Mouse (Mus musculus): ENCODE data around the gene Stip1.
A peak's percentile ranks its signal among the peaks of the same experiment; 100 is the strongest.

The Stip1 gene

DNA sequence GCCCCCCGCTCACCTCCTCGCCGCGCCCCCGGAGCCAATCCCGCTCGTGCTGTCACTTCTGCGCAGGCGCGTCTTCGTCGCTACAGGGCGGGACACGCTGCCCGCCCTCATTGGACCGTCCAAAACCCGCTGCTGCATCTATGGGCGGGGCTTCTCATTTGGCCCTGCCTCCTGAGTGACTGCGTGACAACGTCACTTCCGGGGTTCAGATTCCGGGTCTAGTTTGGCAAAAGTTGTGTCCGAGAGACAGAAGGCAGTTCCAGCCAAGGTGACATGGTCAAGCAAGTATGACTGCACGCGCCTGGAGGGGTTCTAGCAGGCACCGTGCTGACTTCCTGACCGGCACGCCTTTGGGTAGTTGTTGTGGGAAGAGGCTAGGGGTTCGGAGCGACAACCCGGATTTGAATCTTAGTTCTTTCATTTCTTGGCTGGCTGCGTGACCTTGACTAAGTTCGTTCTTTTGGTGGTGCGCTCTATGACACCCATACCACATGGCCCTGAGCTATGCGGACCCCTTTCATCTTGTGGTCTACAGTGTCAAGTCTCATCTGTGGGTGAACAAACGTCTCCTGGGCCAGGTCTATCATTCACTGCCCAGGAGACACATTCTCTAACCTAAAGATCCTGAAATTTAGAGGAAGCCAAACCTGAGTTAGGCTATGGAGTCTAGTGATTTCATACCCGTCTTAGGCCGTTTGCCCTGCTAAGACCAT lies 59.2 kb downstream of the Stip1 start, which contains the start of gene Fkbp2:
Gene Fkbp2 (minus strand): TSS at position 121 of the 713 bp plus-strand sequence.
- peak; percentile 98 for DNase-seq

DNA sequence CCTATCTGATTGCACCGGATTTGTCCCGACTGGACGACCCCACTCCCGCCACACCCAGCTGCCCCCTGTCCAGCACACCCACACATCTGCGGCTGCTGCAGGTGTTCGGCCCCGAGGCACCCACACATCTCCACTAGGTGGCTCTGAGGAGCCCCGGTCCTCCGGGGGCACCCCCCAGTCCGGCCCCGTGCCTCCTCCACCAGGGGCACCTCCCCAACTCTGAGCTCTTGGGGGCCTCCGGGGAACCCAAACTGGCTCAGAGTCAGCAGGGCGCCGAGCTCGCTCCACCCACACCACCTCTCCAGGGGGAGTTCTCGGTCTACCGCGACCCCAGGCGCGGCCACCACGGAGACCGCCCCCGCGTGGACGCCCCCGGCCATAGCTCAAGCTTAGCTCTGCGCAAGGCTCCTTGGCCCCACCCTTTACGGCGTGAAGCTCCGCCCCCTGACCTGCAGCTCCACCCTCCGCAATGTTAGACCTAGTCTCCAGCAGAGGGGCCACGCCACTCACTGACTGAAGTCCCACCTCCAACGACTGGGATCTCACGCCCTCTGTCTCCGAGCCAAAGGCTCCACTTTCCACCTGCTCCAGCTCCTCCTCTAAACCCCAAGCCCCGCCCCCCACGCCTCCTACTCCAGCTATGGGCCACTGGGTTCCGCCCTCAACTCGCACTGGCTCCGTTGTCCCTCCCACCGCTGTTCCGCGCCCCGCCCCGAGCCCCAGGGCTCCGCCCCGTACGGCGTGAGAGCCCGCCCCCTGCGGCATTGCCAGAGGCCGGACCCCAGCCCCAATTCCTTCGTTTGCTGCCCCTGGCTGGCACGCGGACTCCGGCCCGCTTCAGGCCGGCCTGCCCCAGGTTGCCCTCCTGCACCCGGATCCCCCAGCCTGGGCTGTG lies 60.0 kb downstream of the Stip1 start:
- peak; percentile 100 for DNase-seq

DNA sequence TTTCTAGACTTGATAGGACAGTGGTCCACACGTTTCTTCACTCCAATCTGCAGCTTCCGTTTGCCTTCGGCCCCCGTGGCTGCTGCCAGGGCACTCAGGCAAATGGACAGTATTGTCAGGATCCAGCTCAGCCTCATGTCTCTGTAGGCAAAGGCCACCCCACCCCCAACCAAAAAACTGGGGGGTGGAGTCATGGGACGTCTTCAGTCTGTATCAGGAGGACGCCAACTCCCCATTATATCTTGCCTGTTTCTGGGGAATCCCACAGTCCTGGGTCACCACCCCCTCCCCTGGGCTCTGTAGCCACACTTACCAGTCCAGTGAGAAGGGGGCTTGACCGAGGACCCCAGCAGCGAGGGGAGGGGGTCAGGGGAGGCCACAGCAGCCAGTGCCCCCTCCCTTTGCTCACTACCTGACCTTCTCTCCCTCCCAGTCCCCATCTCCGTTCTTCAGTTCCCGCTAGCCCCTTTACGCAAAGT lies 60.7 kb downstream of the Stip1 start:
- DNase-seq, result no peak

DNA sequence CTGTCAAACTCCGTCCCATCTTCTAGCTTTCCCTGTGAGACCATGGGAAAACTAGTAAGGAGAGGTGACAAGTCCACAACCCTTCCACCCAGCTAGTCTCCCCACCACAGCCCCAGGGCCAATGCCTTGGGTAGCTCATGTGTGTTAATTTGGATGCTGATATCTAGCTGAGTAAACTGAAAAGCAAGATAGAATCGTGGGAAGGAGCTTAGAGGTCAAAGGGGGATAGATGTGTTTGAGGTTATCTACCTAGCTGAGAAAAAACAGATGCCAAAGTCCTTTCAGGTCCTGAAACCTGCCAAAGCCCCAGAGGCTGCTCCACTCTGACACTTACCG lies 61.2 kb downstream of the Stip1 start:
- DNase-seq, result no peak

DNA sequence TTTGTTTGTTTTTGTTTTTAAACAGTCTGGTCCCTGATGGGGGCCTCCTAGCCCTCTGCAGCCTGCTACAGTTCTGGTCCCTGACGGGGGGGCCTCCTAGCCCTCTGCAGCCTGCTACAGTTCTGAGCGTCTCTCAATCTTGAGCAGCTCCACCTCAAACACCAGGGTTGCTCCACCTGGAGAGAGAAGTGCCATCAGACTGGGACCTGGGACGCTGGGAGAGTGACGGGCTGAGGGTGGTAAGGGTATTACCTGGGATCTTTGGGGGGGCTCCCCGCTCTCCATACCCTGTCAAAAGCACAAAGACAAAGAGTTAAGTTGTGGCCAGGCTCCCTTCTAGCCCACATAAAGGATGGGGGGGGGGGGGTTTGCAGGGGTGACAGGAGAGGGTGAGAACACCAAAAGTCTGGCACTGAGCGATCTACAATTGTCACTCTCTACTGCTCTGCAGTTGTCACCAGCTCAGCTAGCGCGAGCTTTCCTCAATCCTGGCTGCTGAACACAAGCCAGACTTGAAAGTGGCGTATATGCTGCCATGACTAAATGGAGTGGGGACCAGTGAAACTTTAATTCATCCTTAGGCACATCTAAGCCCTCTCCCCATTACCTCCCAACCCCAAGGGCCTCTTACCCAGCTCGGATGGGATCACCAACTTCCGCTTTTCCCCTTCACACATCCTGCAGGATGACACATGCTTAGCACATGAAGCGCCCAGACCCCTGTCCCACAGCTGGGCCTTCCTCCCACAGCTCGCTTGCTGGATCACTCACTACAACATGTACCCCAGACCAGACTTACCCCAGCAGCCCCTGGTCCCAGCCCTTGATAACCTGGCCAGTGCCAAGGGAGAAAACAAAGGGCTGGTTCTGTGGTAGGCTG lies 61.8 kb downstream of the Stip1 start:
- DNase-seq, result no peak

DNA sequence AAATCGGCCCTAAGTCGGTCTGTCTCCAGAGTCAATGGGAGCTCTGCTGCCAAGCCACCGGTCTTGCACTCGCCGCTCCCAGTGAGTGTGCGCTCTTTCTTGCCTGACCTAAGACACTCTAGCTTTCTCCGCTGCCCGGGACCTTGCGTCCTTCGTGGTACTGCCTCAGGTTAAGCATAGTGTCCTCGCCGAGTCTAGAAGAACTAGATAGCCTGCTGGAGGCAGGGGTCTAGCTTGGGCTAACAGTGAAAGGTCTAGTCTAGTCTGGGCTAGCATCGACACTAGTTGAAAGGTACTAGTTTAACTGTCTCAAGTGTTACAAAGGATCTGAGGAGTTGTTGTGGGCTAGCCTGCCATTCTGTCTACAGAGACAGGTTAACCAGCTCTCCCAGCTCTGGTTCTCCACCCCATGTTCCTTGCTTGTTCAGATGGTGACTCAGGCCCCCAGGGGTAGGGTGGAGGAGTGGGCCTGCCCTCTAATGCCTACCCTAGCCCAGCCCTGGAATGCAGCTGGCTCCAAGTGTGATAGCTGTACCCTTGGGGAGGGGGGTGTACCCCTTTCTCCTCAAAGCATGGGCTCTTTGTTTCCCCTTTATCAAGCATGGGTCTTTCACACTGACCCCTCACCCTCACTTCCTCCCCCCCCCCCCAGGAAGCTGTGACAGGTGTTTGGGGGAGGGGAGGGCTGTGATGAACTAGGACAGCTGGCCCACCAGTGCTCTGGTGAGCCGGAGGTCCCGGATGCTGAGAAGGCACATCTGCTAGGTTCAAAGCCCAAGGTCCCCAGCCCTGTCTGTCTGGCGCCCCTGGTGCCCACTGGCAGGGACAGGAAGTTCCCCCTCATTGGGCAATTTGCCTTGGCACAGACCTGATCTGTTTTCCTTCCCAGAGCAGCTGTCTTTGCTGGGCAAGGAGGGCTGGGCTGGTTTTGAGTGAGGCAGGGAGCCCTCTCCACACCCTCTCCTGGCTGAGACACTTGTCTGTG lies 63.9 kb downstream of the Stip1 start, which contains the start of gene Plcb3:
Gene Plcb3 (minus strand): TSS at position 934 of the 985 bp plus-strand sequence.
- DNase-seq, result peak; percentile 60

DNA sequence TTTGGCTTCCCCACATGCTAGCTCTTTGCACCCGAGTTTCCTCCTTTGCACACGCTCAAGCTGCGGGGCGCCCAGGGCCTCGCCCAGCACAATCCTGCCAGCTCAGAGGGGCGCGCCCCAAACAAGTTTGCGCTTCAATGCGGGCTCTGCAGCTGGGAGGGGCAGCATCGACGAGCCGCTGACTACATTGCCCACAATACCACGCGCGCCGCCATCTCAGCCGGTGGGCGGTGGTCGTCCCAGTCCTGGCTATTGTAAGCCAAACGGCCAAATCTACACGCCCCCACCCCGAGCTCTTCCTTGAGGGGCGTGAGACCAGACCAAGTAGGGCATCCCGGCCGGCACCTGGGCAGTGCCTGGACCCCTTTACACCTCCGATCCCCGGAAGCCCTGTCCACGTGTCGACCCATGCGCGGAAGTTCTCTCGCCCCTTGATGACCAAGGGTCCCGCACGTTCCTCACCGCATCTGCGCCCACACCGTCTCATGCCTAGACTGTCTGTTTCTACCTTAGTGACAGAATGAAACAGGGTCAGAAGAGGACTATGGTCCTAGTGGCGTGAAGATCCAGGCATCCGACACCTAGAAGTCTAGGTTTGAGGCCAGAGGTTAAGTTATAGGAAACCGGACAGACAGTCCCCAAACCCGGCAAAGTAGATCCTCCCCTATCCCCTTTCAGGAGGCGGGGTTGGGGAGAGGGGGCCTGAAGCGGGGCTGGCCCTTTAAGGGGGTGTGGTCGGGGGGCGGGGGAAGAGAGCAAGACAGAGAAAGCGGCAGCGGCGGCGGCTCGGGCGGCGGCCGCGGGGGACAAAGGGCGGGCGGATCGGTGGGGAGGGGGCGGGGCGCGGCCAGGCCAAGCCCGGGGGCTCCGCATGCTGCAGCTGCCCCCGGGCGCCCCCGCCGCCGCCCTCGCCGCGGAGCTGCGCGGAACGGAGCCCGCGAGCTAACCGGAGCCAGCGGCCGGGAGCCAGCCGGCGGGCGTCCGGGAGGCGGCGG lies 65.3 kb downstream of the Stip1 start, which contains the start of gene Ppp1r14b:
Gene Ppp1r14b (plus strand): TSS at position 758 of the 995 bp plus-strand sequence.
- DNase-seq, result peak; percentile 80

DNA sequence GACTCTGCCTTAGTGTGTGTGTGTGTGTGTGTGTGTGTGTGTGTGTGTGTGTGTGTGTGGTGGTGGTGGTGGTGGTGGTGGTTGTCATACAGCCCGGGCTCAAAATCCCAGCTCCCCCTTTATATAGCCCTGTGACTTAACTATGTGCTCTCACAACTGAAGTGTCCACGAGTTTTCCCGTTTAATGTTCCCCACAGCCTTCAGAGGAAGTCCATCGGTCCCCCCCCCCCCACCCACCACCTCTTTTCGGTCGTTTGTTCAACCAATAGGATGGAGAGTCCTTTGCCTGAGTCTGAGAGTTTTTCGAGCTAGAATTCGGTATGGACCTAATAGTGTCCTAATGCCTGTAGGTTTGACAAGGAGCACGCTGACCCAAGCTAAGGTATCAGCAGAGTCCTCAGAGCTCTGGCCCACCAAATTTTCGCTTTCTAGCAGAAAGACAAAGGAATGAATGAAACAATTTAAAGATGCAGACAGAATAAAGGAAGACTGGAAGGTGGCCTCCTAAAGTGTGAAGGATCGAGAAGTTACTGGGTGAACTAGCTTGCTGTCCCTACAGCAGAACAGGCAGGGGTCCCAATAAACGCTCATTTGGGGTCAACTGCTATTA lies 66.1 kb downstream of the Stip1 start:
- no peak for DNase-seq

DNA sequence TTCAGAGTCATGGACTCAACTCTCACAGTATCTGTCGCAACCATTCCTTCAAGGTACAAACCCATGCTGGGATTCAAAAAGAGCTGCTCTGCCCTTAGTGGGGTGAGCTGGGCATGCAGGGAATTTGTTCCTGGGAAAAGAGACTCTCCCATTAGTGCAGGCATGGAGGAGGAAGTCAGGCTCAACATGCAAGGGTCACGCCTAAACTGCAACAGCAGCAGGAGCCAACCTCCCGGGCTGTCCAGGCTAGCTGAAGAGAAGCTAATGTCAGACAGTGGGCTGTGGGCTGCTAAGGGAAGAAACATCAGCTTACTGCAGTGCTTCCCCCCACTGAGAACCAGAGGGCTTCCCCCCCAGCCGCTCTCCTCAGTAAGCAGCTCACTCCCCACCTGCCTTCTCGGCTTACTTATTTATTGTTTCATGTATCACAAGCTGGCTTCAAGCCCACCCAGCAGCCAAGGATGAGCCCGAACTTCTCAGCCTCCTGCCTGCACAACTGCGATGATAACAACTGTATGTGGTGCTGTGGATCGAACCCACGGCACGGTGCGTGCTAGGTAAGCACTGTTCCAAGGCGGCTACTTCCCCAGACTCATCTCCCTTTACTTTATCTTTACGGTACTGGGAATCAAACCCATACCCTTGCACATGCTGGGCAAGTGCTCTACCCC lies 67.4 kb downstream of the Stip1 start:
- no peak for DNase-seq

DNA sequence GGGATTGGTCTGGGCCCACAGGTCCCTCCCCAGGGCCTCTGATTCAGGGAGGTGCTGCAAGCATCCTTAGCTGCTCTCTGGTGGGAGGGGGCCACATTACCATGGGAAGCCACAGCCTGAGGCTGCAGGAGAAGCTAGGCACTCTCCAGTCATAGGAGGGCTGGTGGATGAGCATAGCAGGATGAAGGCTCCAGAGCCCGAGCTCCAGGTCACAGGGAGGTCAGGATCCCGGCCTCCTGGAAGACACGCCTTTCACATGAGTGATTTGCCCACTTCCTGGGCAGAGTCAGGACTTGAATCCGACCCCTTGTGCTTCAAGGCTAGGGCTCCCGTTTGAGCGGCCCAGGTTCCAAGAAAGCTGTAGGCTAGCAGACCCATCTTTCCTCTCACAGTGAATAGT lies 68.1 kb downstream of the Stip1 start:
- DNase-seq, result no peak

Measured in right cerebral cortex, postnatal 4 days (tissue).